Mouse (Mus musculus) MEL (cell line): Measurements from ENCODE around the gene Tex36.

Source experiments
- CTCF ChIP-seq, 3 experiments: IDR thresholded peaks in 2 of 3; conservative IDR thresholded peaks in 1 of 3; 2 replicates each; pipeline ENCODE4 v1.5.1; 2011 to 2012; ENCODE audit warnings: low read length in 3 of 3, low read depth in 2 of 3, mild to moderate bottlenecking in 2 of 3, improper control_type of control experiment in 1 of 3, inconsistent platforms in 1 of 3, mixed read lengths in 1 of 3, moderate library complexity in 1 of 3; ENCODE audit not compliant: control insufficient read depth in 1 of 3, insufficient read depth in 1 of 3, poor library complexity in 1 of 3, severe bottlenecking in 1 of 3
- POLR2AphosphoS5 ChIP-seq: IDR thresholded peaks from 2 replicates; pipeline ENCODE4 v1.6.1; 2012; ENCODE audit warnings: low read depth, borderline replicate concordance, mild to moderate bottlenecking, inconsistent platforms, low read length, moderate library complexity, mixed read lengths
- SMC3 ChIP-seq: IDR thresholded peaks from 2 replicates; pipeline ENCODE4 v1.6.1; 2011; ENCODE audit warnings: low read depth, low read length, improper control_type of control experiment
- TCF12 ChIP-seq: IDR thresholded peaks from 2 replicates; pipeline ENCODE4 v1.6.1; 2014; ENCODE audit warnings: low read depth, mild to moderate bottlenecking, inconsistent platforms, low read length, improper control_type of control experiment, moderate library complexity
- USF1 ChIP-seq: IDR thresholded peaks from 2 replicates; pipeline ENCODE4 v1.6.1; 2014; ENCODE audit warnings: low read depth, mild to moderate bottlenecking, inconsistent platforms, low read length, improper control_type of control experiment, moderate library complexity
- ZNF384 ChIP-seq: IDR thresholded peaks from 2 replicates; pipeline ENCODE4 v1.6.1; 2012; ENCODE audit warnings: low read depth, mild to moderate bottlenecking, inconsistent platforms, low read length, improper control_type of control experiment

DNA sequence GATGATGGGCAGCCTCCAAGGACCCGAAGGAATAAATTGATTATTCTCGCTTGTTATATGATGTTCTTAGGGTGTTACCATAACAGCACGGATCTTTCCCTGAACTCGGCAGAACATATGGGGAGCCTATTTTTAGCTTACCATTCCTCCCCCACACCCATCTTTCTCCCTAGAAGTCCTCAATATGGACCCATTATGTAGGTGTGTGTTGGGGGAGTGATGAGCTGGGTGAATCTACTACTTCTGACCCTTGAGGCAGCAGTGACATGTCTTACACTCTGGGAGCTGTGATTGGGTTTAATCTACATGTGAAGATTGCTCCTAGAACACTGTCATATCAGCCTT, 21.7 kb downstream of the Tex36 start:
- TF ChIP-seq SMC3 = no peak
- TF ChIP-seq POLR2AphosphoS5 = no peak
- no peak for TF ChIP-seq USF1
- TF ChIP-seq CTCF (IDR thresholded peaks at IDR 0.05 in 2 of 3, conservative IDR thresholded peaks at IDR 0.05 in 1 of 3; ENCODE audit: control insufficient read depth in 1 of 3, insufficient read depth in 1 of 3, low read depth in 2 of 3, low read length in 3 of 3, poor library complexity in 1 of 3, severe bottlenecking in 1 of 3) = no peak
- no peak for TF ChIP-seq TCF12
- TF ChIP-seq ZNF384 = no peak
